In the genomic region with DNA sequence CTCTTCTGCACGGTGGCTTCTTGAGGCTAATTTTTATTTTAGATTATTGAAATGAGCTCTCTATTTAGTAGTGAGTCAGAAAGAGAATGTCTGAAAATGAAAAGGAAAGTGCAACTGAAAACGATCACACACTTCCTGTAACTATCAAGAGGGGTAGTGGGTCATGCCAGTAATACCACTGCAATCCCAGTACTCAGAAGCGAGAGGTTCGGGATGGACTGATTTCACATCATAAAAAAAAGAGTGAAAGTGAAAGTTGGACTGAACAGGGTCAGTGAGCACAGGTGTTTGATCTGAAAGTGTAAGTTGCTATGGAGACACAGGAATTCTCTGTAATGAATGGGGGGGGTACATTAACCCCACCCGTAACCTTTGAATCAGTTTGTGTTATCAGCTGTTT, we compare ENCODE assay signal across 14 mouse cellular contexts.
DNase-seq lines count a peak whose midpoint lies in the region.
"Had no signal": no experiment of that assay in that cellular context is flagged by ENCODE, and none has a peak within 500 bp of the region (broad histone marks: within the 10 kb centered on the region; RNA-seq: fewer than 3 reads in every experiment).

No protein-coding gene starts in this region.

- peak; percentile 62 for DNase-seq in A20 (ENCODE audit: low read depth, low spot score)
- peak; percentile 69 for DNase-seq in CD4-positive, CD25-positive, alpha-beta regulatory T cell, adult 2 months (ENCODE audit: low read depth, low spot score)
- DNase-seq in induced T-regulatory cell, adult 2 months (ENCODE audit: low read depth), result peak; percentile 82
- DNase-seq in natural killer cell, adult 2 months (ENCODE audit: low spot score in 2 of 2), result peak; percentile 25 to 39
- no peak for DNase-seq in yolk sac, embryonic 10.5 days (ENCODE audit: low spot score)
- DNase-seq in retina, postnatal 1 day, result no peak
- DNase-seq in urinary bladder, postnatal 4 days (ENCODE audit: low spot score in 2 of 2), result no peak
- DNase-seq: adrenal gland, adult 8-10 months; cerebellum, adult 8-10 months; gastrocnemius, postnatal 36 days; kidney, adult 8-10 months; kidney, postnatal 25 days; lung, postnatal 4 days; thymus, postnatal 4 days had no signal

Comparison
In these comparisons a context has a peak if more than half of its experiments do, and no peak if none do; other contexts are left out.
1. DNase-seq: peak in A20 (single experiment), CD4-positive, CD25-positive, alpha-beta regulatory T cell, adult 2 months (single experiment), induced T-regulatory cell, adult 2 months (single experiment) and natural killer cell, adult 2 months (2 of 2); none in yolk sac, embryonic 10.5 days (single experiment), retina, postnatal 1 day (single experiment) and urinary bladder, postnatal 4 days (0 of 2).